Mouse (Mus musculus) heart, adult 2 months (tissue): ENCODE data around the gene Stk32c. TPM values are rescaled to one million over a fixed set of nuclear protein-coding genes. Genes with fewer than 3 reads are reported as not detected.

Source experiments
- DNase-seq, 2 experiments: peaks; one replicate each; pipeline ENCODE4 v3.0.0; 2021
- H3K27ac ChIP-seq: fragments of 200-600 bp; 2 replicates; pipeline ENCODE4 v1.8.1; 2022
- H3K27me3 ChIP-seq: fragments of 200-500 bp; 2 replicates; pipeline ENCODE4 v1.6.1; 2012; ENCODE audit warnings: mild to moderate bottlenecking, low read length, inconsistent platforms, mixed read lengths; ENCODE audit not compliant: control insufficient read depth, insufficient read depth
- H3K36me3 ChIP-seq: fragments of 200-500 bp; 2 replicates; pipeline ENCODE4 v1.6.1; 2012; ENCODE audit warnings: low read length, inconsistent platforms; ENCODE audit not compliant: control insufficient read depth, insufficient read depth
- H3K4me1 ChIP-seq: fragments of 200-500 bp; 2 replicates; pipeline ENCODE4 v1.6.1; 2011; ENCODE audit warnings: low read length; ENCODE audit not compliant: control insufficient read depth, insufficient read depth
- H3K4me3 ChIP-seq: fragments of 200-600 bp; 2 replicates; pipeline ENCODE4 v1.8.1; 2022
- H3K79me2 ChIP-seq: fragments of 200-500 bp; replicated peaks from 2 replicates; pipeline ENCODE4 v1.6.1; 2012; ENCODE audit warnings: mild to moderate bottlenecking, inconsistent platforms, low read length, moderate library complexity, mixed read lengths; ENCODE audit not compliant: control insufficient read depth, insufficient read depth
- H3K9ac ChIP-seq: fragments of 200-500 bp; 2 replicates; pipeline ENCODE4 v1.6.1; 2012; ENCODE audit warnings: low read depth, mild to moderate bottlenecking, control low read depth, inconsistent platforms, low read length, mixed read lengths
- CTCF ChIP-seq: fragments of 200-600 bp; IDR thresholded peaks from 2 replicates; pipeline ENCODE4 v1.8.1; 2022; ENCODE audit warnings: antibody characterized with exemption, mild to moderate bottlenecking, moderate library complexity
- EP300 ChIP-seq: fragments of 200-500 bp; IDR thresholded peaks from 2 replicates; pipeline ENCODE4 v1.6.1; 2011; ENCODE audit warnings: low read depth, low read length, control low read depth; ENCODE audit not compliant: insufficient read depth
- POLR2A ChIP-seq: fragments of 200-500 bp; IDR thresholded peaks from 2 replicates; pipeline ENCODE4 v1.6.1; 2011; ENCODE audit warnings: mild to moderate bottlenecking, low read depth, low read length, control low read depth; ENCODE audit not compliant: insufficient read depth
- WGBS: fragments of 180-500 bp; shearing (Covaris S2); methylation state at CpG from one replicate; pipeline ENCODE4 v1.1.7; 2018; 5-methylcytosine and 5-hydroxymethylcytosine counted together
- intact Hi-C: fragments of 180-260 bp; cut with DNase I; formaldehyde crosslinking; loops from one replicate; pipeline ENCODE4 v1.15.1; 2025
- polyA plus RNA-seq: library from polyadenylated mRNA; depleted of rRNA; stranded (reverse); fragments of >200 nt; gene quantifications from 2 replicates; pipeline ENCODE4 v1.2.3, GENCODE M21; 2012
- total RNA-seq, 2 experiments: library from RNA; stranded (reverse); gene quantifications; 2 replicates each; pipeline ENCODE4 v1.2.3; 2021

Gene Stk32c
- total and polyA plus RNA-seq, 3 experiments, result 0.68 to 1.1 (median 0.94) TPM

DNA sequence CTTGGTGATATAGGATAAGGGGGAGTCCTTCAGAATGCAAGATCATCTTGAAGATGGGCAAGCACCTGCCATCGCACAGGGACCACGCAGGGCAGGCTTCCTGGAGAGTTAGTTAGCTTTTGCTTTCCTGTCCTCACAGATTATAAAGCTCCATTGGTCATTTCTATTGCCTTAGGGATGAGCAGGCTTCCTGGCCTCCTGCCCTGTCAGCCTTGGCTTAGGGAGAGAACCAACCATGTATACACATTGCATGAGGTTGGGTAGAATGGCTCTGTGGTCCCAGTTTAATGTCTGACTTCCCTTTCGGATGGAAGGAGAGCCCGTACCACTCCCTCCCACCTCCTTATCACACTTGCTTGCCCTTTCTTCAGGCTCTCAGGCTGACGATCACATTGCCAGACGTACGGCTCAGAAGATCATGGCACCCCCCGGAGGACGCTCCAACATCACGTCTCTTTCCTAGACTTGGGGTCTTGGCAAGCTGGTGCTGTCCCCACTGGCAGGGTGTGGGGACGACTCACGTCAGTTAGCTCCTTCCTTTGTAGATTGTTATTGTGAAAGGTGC lies 112.5 kb downstream of the Stk32c start:
- H3K27me3 ChIP-seq, result no peaks in the 10 kb centered on the region
- intact Hi-C loops, result no loop called here
- H3K4me3 ChIP-seq, result no peak overlapping the region
- no peaks in the 10 kb centered on the region for H3K4me1 ChIP-seq
- no peak overlapping the region for H3K9ac ChIP-seq
- TF ChIP-seq POLR2A (no peak), CTCF (no peak), EP300 (no peak)
- H3K79me2 ChIP-seq, result no peaks in the 10 kb centered on the region
- no peak for DNase-seq
- no peaks in the 10 kb centered on the region for H3K36me3 ChIP-seq
- 69% methylated on average over 12 of the region's 12 CpGs for WGBS
- no peak overlapping the region for H3K27ac ChIP-seq

DNA sequence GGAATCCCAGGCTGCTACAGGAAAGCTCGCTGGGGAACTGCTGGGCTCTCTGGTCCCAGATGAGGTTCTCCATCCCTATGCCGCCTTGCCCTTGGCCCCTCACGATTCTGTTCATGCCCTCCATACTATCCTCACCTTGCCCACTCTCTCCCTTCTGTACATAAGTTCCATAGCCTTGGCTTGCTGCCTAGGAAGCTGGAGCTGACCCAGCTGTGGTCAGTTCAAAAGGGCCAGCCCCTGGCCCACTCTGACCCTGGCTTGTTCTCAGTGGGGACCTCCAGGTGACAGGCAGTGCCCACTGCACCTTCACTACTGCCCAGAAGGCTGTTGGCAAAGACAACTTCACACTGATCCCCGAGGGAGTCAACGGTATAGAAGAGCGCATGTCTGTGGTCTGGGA lies 116.7 kb downstream of the Stk32c start:
- no peak for DNase-seq
- Histone ChIP-seq H3K4me3 (no peak overlapping the region), H3K36me3 (no peaks in the 10 kb centered on the region), H3K79me2 (no peaks in the 10 kb centered on the region), H3K4me1 (no peaks in the 10 kb centered on the region), H3K27me3 (no peaks in the 10 kb centered on the region), H3K9ac (no peak overlapping the region), H3K27ac (no peak overlapping the region)
- no peak for TF ChIP-seq POLR2A
- no peak for TF ChIP-seq EP300
- TF ChIP-seq CTCF, result no peak
- 90% methylated on average over 6 of the region's 6 CpGs for WGBS
- intact Hi-C loops, result no loop called here

DNA sequence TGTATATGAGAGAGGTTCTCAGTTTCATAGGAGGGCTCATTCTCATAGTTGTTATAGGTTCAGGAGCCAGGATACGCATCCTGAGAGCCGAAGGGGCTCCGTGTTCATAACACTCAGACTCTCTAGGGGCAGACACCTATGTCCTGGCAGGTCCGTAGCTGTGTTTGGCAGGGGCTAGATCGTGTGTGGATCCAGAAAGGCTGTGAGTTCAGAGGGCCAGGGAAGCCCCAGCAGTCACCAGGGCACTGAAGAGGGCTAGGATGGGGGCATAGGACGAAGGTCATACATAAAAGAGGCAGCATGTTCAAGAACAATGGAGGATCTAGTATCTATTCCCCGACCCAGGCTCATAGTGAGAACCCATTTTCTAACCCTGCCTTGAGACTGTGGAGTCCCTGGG lies 117.8 kb downstream of the Stk32c start:
- intact Hi-C loops, result no loop called here
- no peak for DNase-seq
- Histone ChIP-seq H3K36me3 (no peaks in the 10 kb centered on the region), H3K27me3 (no peaks in the 10 kb centered on the region), H3K4me1 (no peaks in the 10 kb centered on the region), H3K79me2 (no peaks in the 10 kb centered on the region), H3K4me3 (no peak overlapping the region), H3K27ac (no peak overlapping the region), H3K9ac (no peak overlapping the region)
- TF ChIP-seq CTCF (no peak), POLR2A (no peak), EP300 (no peak)
- WGBS, result 85% methylated on average over 7 of the region's 7 CpGs

DNA sequence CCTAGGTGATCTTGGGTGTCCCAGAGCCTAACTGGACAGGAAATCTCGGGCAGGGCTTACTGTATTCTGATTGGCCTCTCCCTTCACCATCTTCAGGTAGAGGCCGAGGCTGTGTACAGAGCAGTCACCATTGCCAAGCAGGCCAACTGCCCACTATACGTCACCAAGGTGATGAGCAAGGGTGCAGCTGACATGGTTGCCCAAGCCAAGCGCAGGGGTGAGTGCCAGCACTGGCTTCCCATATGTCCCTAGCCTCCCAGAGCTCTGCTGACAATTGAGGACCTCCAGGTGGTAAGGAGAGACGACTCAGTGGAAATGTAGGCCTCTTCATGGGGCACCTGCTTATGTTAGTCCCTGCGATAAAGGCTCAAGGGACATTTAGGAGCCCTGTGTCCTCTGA lies 118.3 kb downstream of the Stk32c start:
- intact Hi-C loops, result no loop called here
- no peak for DNase-seq
- Histone ChIP-seq H3K27me3 (no peaks in the 10 kb centered on the region), H3K27ac (no peak overlapping the region), H3K36me3 (no peaks in the 10 kb centered on the region), H3K9ac (no peak overlapping the region), H3K4me3 (no peak overlapping the region), H3K79me2 (no peaks in the 10 kb centered on the region), H3K4me1 (no peaks in the 10 kb centered on the region)
- WGBS, result 87% methylated on average over 6 of the region's 6 CpGs
- TF ChIP-seq POLR2A, result no peak
- no peak for TF ChIP-seq CTCF

DNA sequence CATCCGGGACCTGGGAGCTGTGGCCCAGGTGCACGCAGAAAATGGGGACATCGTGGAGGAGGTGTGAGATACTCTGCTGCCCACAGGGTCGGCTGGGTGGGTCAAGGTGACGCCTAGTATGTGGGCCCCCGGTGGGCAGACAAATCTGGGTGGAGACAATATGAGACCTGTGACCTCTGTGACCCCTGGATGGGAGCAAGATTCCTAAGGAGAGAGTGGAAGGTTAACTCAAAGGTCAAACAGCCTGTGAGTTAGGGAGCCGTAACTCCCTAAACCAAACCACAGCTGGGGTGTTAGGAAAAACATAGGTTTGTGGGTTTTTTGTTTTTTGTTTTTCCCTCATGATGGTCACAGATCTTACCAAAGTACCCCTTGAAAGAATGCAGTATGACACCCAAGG lies 119.3 kb downstream of the Stk32c start:
- Histone ChIP-seq H3K79me2 (no peaks in the 10 kb centered on the region), H3K9ac (no peak overlapping the region), H3K36me3 (no peaks in the 10 kb centered on the region), H3K4me3 (no peak overlapping the region), H3K4me1 (no peaks in the 10 kb centered on the region), H3K27me3 (no peaks in the 10 kb centered on the region), H3K27ac (no peak overlapping the region)
- no peak for DNase-seq
- TF ChIP-seq POLR2A (no peak), CTCF (no peak), EP300 (no peak)
- WGBS, result 82% methylated on average over 7 of the region's 7 CpGs
- intact Hi-C loops, result no loop called here

DNA sequence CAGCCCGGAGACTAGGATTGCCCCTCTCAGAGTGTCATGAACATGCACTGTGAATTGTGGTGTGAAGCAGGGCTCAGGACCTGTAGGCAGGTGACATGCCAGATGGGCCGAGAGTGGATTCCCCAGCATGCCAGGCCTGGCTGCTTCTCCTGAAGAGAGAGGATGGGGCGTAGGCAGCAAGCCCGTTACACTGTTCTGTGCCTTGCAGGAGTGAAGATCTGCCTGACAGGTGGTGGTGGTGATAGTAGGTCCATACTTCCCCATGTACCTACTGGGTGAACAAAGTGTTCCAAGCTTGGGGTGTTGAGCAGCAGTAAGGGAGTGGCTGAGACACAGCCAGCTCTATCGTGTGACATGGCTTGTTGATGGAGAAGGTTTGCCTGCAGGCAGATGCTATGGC lies 120.0 kb downstream of the Stk32c start:
- Histone ChIP-seq H3K4me3 (no peak overlapping the region), H3K27ac (no peak overlapping the region), H3K9ac (no peak overlapping the region), H3K4me1 (no peaks in the 10 kb centered on the region), H3K36me3 (no peaks in the 10 kb centered on the region), H3K79me2 (no peaks in the 10 kb centered on the region), H3K27me3 (no peaks in the 10 kb centered on the region)
- 92% methylated on average over 5 of the region's 5 CpGs for WGBS
- no peak for DNase-seq
- intact Hi-C loops, result no loop called here
- TF ChIP-seq POLR2A, result no peak
- TF ChIP-seq EP300, result no peak
- TF ChIP-seq CTCF, result no peak
